Mouse (Mus musculus) mature B cell (primary cell): ENCODE data around the gene Pdxdc1.
"Not testable (repeated sequence)": the region's sequence is repeated elsewhere in the genome, so short reads cannot be mapped to it uniquely, and the experiment has no call there.

Experiments used
- in situ Hi-C: fragments of 300-500 bp; cut with MboI; formaldehyde crosslinking; loops from 2 replicates; pipeline ENCODE4 v1.14.3; 2019

The Pdxdc1 gene

GRCm38 (mm10) chr16:13890449-13890848, 12.5 kb downstream of the Pdxdc1 start:
- in situ Hi-C loops: no loop called here

GRCm38 (mm10) chr16:13883094-13883774, 19.7 kb downstream of the Pdxdc1 start:
- in situ Hi-C loops: no loop called here

GRCm38 (mm10) chr16:13875483-13875882, 27.4 kb downstream of the Pdxdc1 start:
- in situ Hi-C loops: no loop called here

DNA sequence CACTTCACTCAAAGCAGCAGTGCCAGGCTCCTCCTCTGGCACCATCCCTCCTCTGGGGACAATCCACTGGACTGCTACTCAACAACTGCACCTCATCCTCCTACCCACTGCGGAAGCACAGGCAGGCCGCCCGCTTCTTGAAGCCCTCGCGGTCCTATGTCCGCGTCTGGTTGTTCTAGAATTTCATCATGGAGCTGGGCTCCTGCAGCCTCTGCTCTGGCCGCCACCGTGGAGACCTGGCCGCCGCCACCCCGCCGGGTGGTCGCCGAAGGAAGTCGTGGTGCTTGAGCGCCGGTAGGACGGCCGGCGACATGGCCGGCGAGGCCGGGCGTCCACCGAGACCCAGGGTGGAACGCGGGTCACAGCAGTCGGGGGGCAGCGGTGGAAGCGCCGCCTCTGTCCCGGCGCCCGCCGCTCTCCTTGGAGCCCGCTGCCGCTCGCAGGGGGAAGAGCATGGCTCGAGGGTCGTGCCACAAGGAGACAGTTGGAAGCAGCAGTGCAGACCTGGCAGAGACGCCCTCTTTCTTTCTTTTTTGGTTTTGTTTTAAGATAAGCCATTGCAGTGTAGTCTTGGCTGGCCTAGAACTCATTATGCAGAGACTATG, 34.9 kb downstream of the Pdxdc1 start:
- in situ Hi-C loops: no loop called here

GRCm38 (mm10) chr16:13867406-13867805, 35.5 kb downstream of the Pdxdc1 start:
- in situ Hi-C loops: not testable (repeated sequence)

DNA sequence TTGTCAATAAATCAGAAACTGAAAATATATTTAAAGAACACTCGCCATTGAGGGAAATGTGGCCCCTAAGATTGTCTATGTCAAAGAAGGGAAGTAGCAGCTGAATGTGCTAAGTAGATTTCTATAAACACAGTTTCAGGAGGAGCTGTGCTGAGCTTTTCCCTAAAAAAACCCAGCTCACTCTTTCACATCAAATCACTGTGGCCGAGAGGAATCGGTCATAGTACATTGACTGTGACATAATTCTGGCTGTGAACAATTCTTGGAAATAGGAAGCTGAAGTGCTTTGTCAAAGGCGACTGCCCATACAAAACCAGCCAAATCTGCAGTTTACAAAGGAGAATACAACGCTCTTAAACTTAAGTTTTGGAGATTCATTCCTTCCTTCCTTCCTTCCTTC, 36.3 kb downstream of the Pdxdc1 start:
- in situ Hi-C loops: no loop called here

DNA sequence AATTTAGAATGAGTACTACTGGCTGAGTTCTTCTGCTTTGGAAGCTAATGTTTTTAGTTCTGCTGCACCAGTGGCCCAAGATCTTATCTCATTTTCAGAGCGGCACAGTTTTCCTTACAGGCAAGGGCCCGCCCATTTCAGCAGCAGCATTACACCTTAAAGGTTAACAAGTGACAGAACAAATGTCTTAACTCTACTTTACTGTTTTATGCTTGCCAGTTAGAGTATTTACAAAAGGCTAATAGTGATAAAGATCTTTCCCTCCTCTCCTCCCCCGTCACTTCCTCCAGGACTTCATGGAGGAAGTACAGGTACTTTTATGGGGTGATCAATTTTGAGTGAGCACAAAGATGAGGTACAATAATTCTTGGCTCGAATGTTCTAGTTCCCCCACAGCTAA, 36.9 kb downstream of the Pdxdc1 start:
- in situ Hi-C loops: no loop called here

GRCm38 (mm10) chr16:13853886-13854285, 49.0 kb downstream of the Pdxdc1 start:
- in situ Hi-C loops: no loop called here

- in situ Hi-C loops: no loop called here
Observed at GRCm38 (mm10) chr16:13851446-13851845, 51.5 kb downstream of the Pdxdc1 start.

DNA sequence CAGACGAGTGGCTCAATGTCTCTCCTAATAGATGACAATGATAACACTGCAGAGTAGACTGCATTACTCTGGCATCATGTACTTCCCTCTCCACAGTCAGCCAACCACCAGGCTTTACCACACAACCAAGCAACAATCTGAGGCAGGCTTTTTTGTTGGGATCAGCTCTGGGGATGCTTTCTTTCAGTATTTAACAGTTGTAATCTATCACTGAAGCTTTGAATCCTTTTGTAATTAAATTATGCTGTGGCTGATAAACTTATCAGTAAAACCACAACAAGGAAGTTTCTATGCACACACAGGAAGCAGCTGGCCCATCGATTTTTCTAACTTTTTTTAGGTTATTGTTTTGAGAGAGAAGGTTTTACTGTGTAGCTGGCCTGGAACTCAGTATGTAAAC, 54.6 kb downstream of the Pdxdc1 start:
- in situ Hi-C loops: no loop called here

GRCm38 (mm10) chr16:13846675-13847074, 56.3 kb downstream of the Pdxdc1 start:
- in situ Hi-C loops: no loop called here

DNA sequence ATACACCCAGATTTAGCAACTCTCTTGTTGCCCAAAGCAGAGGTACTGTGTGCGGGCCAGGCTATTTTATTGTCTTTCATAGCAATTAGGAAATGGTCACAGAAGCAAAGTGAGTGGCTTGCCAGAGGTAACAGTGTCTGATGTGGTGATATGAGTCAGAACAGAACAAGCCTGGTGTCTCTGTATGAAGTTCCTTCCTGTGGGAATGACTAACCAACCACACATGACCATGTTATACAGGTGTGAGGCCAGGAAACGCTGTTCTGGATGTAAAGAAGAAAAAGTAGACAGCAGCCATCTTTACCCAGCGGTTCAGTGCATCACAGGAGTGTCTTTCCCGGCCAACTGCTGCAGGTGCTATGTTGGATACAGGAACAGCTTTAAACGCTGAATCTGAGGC, 57.9 kb downstream of the Pdxdc1 start:
- in situ Hi-C loops: no loop called here

GRCm38 (mm10) chr16:13840956-13841355, 62.0 kb downstream of the Pdxdc1 start:
- in situ Hi-C loops: no loop called here

GRCm38 (mm10) chr16:13840056-13840455, 62.9 kb downstream of the Pdxdc1 start:
- in situ Hi-C loops: no loop called here

- in situ Hi-C loops: no loop called here
Observed at GRCm38 (mm10) chr16:13834382-13834781, 68.5 kb downstream of the Pdxdc1 start.

DNA sequence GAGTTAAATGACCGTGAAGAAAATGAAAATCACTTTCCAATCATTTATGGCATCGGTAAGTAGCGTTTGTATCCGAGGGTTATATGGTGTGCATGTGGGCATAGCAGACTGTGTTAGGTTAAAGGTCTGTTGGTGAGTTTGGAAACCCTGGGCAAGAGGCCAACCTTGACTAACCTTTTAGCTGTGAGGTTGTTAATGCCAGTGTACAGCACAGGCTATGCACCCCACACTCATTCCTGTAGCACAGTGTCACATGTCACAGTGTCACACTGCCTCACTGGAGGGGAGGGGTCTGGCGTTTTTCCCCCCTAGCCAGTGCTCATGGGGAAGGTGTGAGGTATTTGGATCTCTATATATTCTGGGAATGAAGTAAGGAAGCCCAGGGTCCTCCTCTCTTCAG, 71.3 kb downstream of the Pdxdc1 start:
- in situ Hi-C loops: no loop called here

GRCm38 (mm10) chr16:13830444-13830843, 72.5 kb downstream of the Pdxdc1 start:
- in situ Hi-C loops: no loop called here

DNA sequence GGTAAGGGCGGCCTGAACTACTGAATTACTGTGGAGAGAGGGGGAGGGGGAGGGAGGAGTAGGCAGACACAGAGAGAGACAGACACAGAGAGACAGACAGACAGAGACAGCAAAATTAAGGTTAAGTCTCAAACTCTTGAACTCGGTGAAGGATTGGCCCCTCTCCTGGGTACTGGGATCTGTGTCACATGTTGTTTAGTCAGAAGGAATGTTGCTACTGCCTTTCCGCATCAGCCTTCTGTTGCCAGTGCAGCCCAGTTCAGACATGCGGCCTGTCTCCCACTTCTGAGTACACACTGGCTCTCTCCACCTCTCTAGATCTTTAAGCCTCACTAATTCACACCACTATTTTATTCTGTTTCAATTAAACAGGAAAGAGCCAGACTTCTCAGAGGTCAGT, 76.4 kb downstream of the Pdxdc1 start:
- in situ Hi-C loops: no loop called here

DNA sequence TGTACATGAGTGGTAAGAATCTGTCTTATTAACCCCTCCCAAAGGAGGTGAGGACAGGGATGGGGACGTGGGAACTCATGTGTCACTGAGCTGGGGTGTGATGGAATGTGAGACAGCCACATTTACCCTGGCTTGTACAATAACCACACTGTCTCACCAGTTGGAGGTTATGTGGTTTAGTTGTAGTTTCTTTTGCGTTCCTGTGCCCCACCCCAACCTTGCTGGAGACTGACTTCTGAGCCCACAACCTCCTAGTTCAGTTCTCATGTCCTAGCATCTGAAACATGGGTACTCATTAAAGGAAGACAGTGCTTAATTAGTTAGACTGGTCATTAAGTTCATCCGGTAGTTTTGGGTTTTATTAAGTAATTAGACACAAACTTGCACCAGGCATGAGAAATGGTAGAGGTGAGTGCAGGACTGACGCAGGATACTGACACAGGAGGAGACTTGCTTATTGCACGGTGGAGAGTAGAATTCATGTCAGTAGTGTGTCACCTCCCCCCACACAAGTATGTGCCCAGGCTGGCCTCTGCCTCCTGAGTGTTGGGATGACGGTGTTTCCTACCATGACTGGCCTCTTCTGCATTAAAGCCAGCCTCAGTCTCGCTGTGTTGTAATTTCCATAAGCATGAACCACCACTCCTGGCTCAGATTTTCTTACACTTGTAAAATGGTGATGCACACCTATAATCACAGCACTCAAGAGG, 77.0 kb downstream of the Pdxdc1 start:
- in situ Hi-C loops: no loop called here

- in situ Hi-C loops: loop anchor here (25.0 kb wide), 1 partner anchor 342 kb away; the partner anchor contains the start of genes Marf1 and Nde1
Observed at GRCm38 (mm10) chr16:13820771-13821170, 82.2 kb downstream of the Pdxdc1 start.

DNA sequence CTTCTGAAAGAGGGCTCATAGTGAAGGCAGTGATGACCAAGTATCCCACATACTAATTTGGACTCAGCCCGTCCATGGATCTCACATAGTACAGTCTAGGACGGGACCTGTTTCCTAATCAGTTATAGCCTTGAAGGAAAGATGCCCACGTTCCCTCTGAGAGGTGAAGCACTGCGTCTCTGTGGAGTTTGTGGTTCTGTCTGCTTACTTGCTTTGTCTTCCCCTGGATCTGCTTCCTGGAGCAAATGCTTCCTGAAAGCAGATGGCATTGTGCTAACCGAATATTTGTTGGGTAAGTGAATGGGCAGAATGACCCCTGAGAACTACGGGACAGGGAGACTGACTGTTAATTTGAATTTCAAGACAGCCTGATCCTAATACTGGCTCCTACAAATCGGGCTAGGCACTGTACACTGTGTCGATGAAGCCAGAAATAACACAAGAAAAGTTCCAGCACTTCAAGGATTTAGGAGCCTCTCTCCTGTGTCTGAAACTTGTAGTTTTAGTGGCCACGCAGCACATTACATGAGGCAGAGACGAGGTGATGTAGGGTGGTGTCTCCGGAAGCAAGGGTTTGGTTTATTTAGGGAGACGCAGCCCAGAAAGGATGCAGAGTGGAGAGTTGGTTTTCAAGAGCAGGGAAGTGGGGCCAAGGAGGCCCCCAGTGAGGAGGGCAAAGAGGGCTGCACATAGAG, 83.0 kb downstream of the Pdxdc1 start:
- in situ Hi-C loops: loop anchor here (25.0 kb wide), 1 partner anchor 342 kb away; the partner anchor contains the start of genes Marf1 and Nde1

- in situ Hi-C loops: loop anchor here (25.0 kb wide), 1 partner anchor 343 kb away; the partner anchor contains the start of genes Marf1 and Nde1
Observed at GRCm38 (mm10) chr16:13819394-13819743, 83.6 kb downstream of the Pdxdc1 start.
